In the genomic region with DNA sequence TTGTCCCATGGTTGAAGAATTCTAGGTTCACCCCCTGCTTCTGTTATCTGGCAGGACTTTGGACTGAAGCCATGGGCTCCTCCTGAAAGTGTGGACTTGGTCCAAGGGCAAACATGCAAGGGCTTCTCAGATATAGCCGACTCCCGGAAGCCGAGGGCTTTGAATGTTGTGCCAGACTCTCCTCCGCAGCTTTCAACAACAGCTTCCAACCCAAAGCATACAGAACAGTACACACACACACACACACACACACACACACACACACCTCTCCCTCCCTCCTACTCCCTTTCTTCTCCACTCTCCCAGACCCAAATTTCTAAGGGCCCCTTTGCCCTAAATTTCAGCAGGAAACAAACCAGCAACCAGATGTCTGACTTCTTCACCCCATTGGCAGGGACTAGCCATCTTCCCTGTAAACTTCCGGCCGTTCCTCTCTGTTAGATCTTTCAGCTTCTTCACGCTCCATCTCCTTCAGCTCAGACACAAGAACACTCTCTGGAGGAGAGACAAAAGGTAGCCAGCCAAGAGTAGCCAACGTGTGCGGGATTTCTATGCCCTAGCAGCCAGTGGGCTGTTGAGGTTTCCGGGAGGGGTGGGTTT, we compare ENCODE assay signal across 8 mouse cellular contexts. TPM values are rescaled to one million over a fixed set of nuclear protein-coding genes. Genes with fewer than 3 reads are reported as not detected.
DNase-seq lines count a peak whose midpoint lies in the region; ATAC-seq and TF ChIP-seq lines count a peak whose summit lies in the region.

No protein-coding gene starts in this region.

- whole genome bisulfite sequencing in neural tube, embryonic 13.5 days: 37% methylated on average over 10 of the region's 10 CpGs
- WGBS in limb, embryonic 10.5 days: 45% methylated on average over 10 of the region's 10 CpGs
- 27% methylated on average over 10 of the region's 10 CpGs for WGBS in stomach, postnatal 0 days

- peak; percentile 56 for ATAC-seq in neural tube, embryonic 13.5 days (ENCODE audit: low read depth)
- peak; percentile 75 for ATAC-seq in stomach, postnatal 0 days (ENCODE audit: low FRiP score, low TSS enrichment)

- H3K27ac ChIP-seq in neural tube, embryonic 13.5 days (replicated peaks): peak overlapping the region; percentile 28; the same call in 1 of the 2 replicates
- peak overlapping the region; percentile 72; the same call in 1 of the 2 replicates for H3K27ac ChIP-seq in limb, embryonic 10.5 days
- H3K27ac ChIP-seq in stomach, postnatal 0 days (replicated peaks): peak overlapping the region; percentile 75

- peaks cover 21% of the 10 kb centered on the region for H3K4me1 ChIP-seq in neural tube, embryonic 13.5 days (replicated peaks)
- H3K4me1 ChIP-seq in limb, embryonic 10.5 days: peaks cover 42% of the 10 kb centered on the region
- H3K4me1 ChIP-seq in stomach, postnatal 0 days (replicated peaks; ENCODE audit: control insufficient read depth, insufficient read depth): peaks cover 6% of the 10 kb centered on the region

- no peaks in the 10 kb centered on the region for H3K9me3 ChIP-seq in neural tube, embryonic 13.5 days
- no peaks in the 10 kb centered on the region for H3K9me3 ChIP-seq in limb, embryonic 10.5 days (replicated peaks)
- H3K9me3 ChIP-seq in stomach, postnatal 0 days (ENCODE audit: control insufficient read depth, low read length): no peaks in the 10 kb centered on the region

- intact Hi-C loops in heart, postnatal 10 days (cut with DNase I): no loop called here

- TF ChIP-seq CTCF in stomach, postnatal 0 days (IDR thresholded peaks at IDR 0.05; ENCODE audit: low read depth): no peak

- H3K4me2 ChIP-seq in neural tube, embryonic 13.5 days: no peak overlapping the region
- H3K4me2 ChIP-seq in stomach, postnatal 0 days (replicated peaks; ENCODE audit: low read depth): no peak overlapping the region

- H3K4me3 ChIP-seq in neural tube, embryonic 13.5 days: no peak overlapping the region
- H3K4me3 ChIP-seq in limb, embryonic 10.5 days: no peak overlapping the region
- H3K4me3 ChIP-seq in stomach, postnatal 0 days (ENCODE audit: low read depth, low read length): no peak overlapping the region

- TF ChIP-seq EP300 in stomach, postnatal 0 days (optimal IDR thresholded peaks at IDR 0.05): no peak

- no peak overlapping the region for H3K9ac ChIP-seq in neural tube, embryonic 13.5 days
- H3K9ac ChIP-seq in stomach, postnatal 0 days (ENCODE audit: low read length): no peak overlapping the region

- no peaks in the 10 kb centered on the region for H3K27me3 ChIP-seq in neural tube, embryonic 13.5 days
- H3K27me3 ChIP-seq in limb, embryonic 10.5 days (ENCODE audit: low read depth, poor library complexity, severe bottlenecking): no peaks in the 10 kb centered on the region
- no peaks in the 10 kb centered on the region for H3K27me3 ChIP-seq in stomach, postnatal 0 days (ENCODE audit: control insufficient read depth, insufficient read depth, low read length)

- DNase-seq in neural tube, embryonic 10.5 days (ENCODE audit: extremely low spot score, low spot score): no peak
- DNase-seq in heart, postnatal 10 days: peak; percentile 67 to 72
- DNase-seq in limb, embryonic 10.5 days (ENCODE audit: low spot score): no peak
- peak; percentile 74 for DNase-seq in stomach, postnatal 0 days (ENCODE audit: low spot score)
- no peak for DNase-seq in cerebellum, adult 8-10 months
- no peak for DNase-seq in urinary bladder, postnatal 25 days (ENCODE audit: low spot score)
- DNase-seq in spleen, adult 18-20 months: no peak

- no peaks in the 10 kb centered on the region for H3K36me3 ChIP-seq in neural tube, embryonic 13.5 days
- H3K36me3 ChIP-seq in limb, embryonic 10.5 days: no peaks in the 10 kb centered on the region
- no peaks in the 10 kb centered on the region for H3K36me3 ChIP-seq in stomach, postnatal 0 days (ENCODE audit: control insufficient read depth, insufficient read depth, low read length)

RNA-seq across cellular contexts. Expression of a gene that starts 24.5 kb away (rescaled TPM):
- polyA plus RNA-seq in neural tube, embryonic 13.5 days (2015; fragmentation: Nextera tagmentation; extraction: Ambion mirVana): 22.7 and 25.7 TPM in 2 replicates
- total RNA-seq in heart, postnatal 10 days (2021): 10 to 100 TPM; 44.2 to 48.9 TPM
- 42.1 and 52.3 TPM in 2 replicates for polyA plus RNA-seq in limb, embryonic 10.5 days (2016; fragmentation: Nextera tagmentation; extraction: Ambion mirVana)
- polyA plus RNA-seq in stomach, postnatal 0 days (2015; fragmentation: Nextera tagmentation; extraction: Ambion mirVana): 9.4 and 10.3 TPM in 2 replicates

Comparison
In these comparisons a context has a peak if more than half of its experiments do, and no peak if none do; other contexts are left out.
1. DNase-seq: peak in heart, postnatal 10 days (2 of 2) and stomach, postnatal 0 days (single experiment); none in neural tube, embryonic 10.5 days (single experiment), limb, embryonic 10.5 days (single experiment), cerebellum, adult 8-10 months (single experiment), urinary bladder, postnatal 25 days (single experiment) and spleen, adult 18-20 months (0 of 2).
2. Peak in every context shown above with its lines, with median percentiles within 50 percentile points of each other: H3K27ac ChIP-seq.